Mouse (Mus musculus) testis, adult 2 months (tissue): ENCODE data around the gene Dkk2.

Source experiments
- CTCF ChIP-seq: fragments of 200-500 bp; IDR thresholded peaks from 2 replicates; pipeline ENCODE4 v1.5.1; 2012; ENCODE audit warnings: low read depth, mild to moderate bottlenecking, inconsistent platforms, low read length, moderate library complexity; ENCODE audit not compliant: control insufficient read depth, insufficient read depth, insufficient replicate concordance
- POLR2A ChIP-seq: fragments of 200-500 bp; IDR thresholded peaks from 2 replicates; pipeline ENCODE4 v1.6.1; 2012; ENCODE audit warnings: low read depth, mild to moderate bottlenecking, inconsistent platforms, low read length, moderate library complexity; ENCODE audit not compliant: control insufficient read depth

DNA sequence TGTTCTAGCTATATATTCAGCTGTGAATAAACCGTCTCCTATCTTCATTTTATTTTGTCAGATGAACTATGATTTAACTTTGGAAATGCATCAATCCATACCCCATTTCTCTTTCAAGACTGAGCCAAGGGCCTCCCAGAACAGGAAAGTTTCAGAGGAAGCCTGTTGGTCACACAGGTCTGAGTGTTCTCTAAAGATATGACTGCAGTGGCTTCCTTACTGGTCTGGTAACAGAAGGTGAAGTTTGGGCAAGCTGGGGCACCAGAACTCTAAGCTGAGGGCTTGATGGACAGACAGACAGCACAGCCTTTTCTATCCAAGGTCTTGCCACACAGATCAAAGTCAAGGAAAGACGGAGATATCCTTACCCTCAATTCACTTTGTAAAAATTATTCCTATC lies 48.4 kb upstream of the Dkk2 start:
- no peak for TF ChIP-seq CTCF
- TF ChIP-seq POLR2A = no peak
